Mouse (Mus musculus) embryonic facial prominence, embryonic 15.5 days (tissue): ENCODE measurements around the gene Lrmda. TPM values are rescaled to one million over a fixed set of nuclear protein-coding genes. Genes with fewer than 3 reads are reported as not detected.

Experiments used
- ATAC-seq: fragments of 200-750 bp; cut with Nextera tagmentation; 2 replicates; pipeline ENCODE4 v1.8.0; 2017; ENCODE audit warnings: low read depth, moderate TSS enrichment; ENCODE audit not compliant: insufficient number of reproducible peaks, low FRiP score, low TSS enrichment
- H3K27ac ChIP-seq: fragments of 300-500 bp; sonication (generic); replicated peaks from 2 replicates; pipeline ENCODE4 v1.5.1; 2015; ENCODE audit warnings: mild to moderate bottlenecking, inconsistent platforms
- H3K27me3 ChIP-seq: fragments of 300-500 bp; sonication (generic); 2 replicates; pipeline ENCODE4 v1.6.1; 2015; ENCODE audit warnings: inconsistent platforms
- H3K36me3 ChIP-seq: fragments of 300-500 bp; sonication (generic); 2 replicates; pipeline ENCODE4 v1.6.1; 2015; ENCODE audit warnings: mild to moderate bottlenecking, inconsistent platforms
- H3K4me1 ChIP-seq: fragments of 300-500 bp; sonication (generic); 2 replicates; pipeline ENCODE4 v1.6.1; 2015; ENCODE audit warnings: inconsistent platforms
- H3K4me2 ChIP-seq: fragments of 300-500 bp; sonication (generic); replicated peaks from 2 replicates; pipeline ENCODE4 v1.6.1; 2015; ENCODE audit warnings: mild to moderate bottlenecking, inconsistent platforms
- H3K4me3 ChIP-seq: fragments of 300-500 bp; sonication (generic); replicated peaks from 2 replicates; pipeline ENCODE4 v1.5.1; 2015; ENCODE audit warnings: mild to moderate bottlenecking, inconsistent platforms
- H3K9ac ChIP-seq: fragments of 300-500 bp; sonication (generic); 2 replicates; pipeline ENCODE4 v1.6.1; 2015; ENCODE audit warnings: inconsistent platforms
- H3K9me3 ChIP-seq: fragments of 300-500 bp; sonication (generic); replicated peaks from 2 replicates; pipeline ENCODE4 v1.6.1; 2016; ENCODE audit warnings: inconsistent platforms
- WGBS: fragments of 180-500 bp; shearing (Covaris S2); methylation state at CpG from one replicate; pipeline ENCODE4 v1.1.7; 2015; 5-methylcytosine and 5-hydroxymethylcytosine counted together
- polyA plus RNA-seq: library from polyadenylated mRNA; unstranded; fragments of >200 nt; fragmentation: Nextera tagmentation; extraction: Ambion mirVana; gene quantifications from 2 replicates; pipeline ENCODE4 v1.2.1, GENCODE M21; 2015

Gene Lrmda
- polyA plus RNA-seq, 1 experiment from 2014 or later, result 0.64 TPM

- Histone ChIP-seq H3K27ac (no peak overlapping the region), H3K4me2 (peak overlapping the region; percentile 74), H3K36me3 (no peaks in the 10 kb centered on the region), H3K4me1 (peaks cover 7% of the 10 kb centered on the region), H3K9ac (no peak overlapping the region), H3K27me3 (peaks cover 11% of the 10 kb centered on the region; the same call in 1 of the 2 replicates), H3K4me3 (peak overlapping the region; percentile 43), H3K9me3 (no peaks in the 10 kb centered on the region)
- no peak for ATAC-seq
- WGBS, result 44% methylated on average over 12 of the region's 12 CpGs
These were observed 685 bp downstream of the Lrmda start for GRCm38 (mm10) chr14:22019949-22020845.

- peaks cover 11% of the 10 kb centered on the region; the same call in 1 of the 2 replicates for H3K27me3 ChIP-seq
- H3K9ac ChIP-seq, result no peak overlapping the region
- no peak overlapping the region for H3K4me3 ChIP-seq
- H3K4me2 ChIP-seq, result no peak overlapping the region
- peaks cover 7% of the 10 kb centered on the region for H3K4me1 ChIP-seq
- 25% methylated on average over 2 of the region's 2 CpGs for WGBS
- ATAC-seq, result no peak
- no peak overlapping the region for H3K27ac ChIP-seq
- H3K9me3 ChIP-seq, result no peaks in the 10 kb centered on the region
- no peaks in the 10 kb centered on the region for H3K36me3 ChIP-seq
These were observed 1.4 kb downstream of the Lrmda start for GRCm38 (mm10) chr14:22020885-22021284.

GRCm38 (mm10) chr14:22023533-22023932 lies 4.0 kb downstream of the Lrmda start:
- Histone ChIP-seq H3K9ac (no peak overlapping the region), H3K9me3 (no peaks in the 10 kb centered on the region), H3K4me1 (peaks cover 7% of the 10 kb centered on the region), H3K27me3 (peaks cover 8% of the 10 kb centered on the region; the same call in 1 of the 2 replicates), H3K36me3 (no peaks in the 10 kb centered on the region), H3K4me2 (no peak overlapping the region), H3K4me3 (no peak overlapping the region), H3K27ac (no peak overlapping the region)
- WGBS, result 80% methylated on average over 4 of the region's 4 CpGs
- ATAC-seq, result no peak

- H3K36me3 ChIP-seq, result no peaks in the 10 kb centered on the region
- H3K9ac ChIP-seq, result no peak overlapping the region
- no peaks in the 10 kb centered on the region for H3K27me3 ChIP-seq
- H3K4me3 ChIP-seq, result no peak overlapping the region
- H3K4me1 ChIP-seq, result peaks cover 10% of the 10 kb centered on the region
- H3K27ac ChIP-seq, result no peak overlapping the region
- H3K9me3 ChIP-seq, result no peaks in the 10 kb centered on the region
- WGBS, result 31% methylated on average over 3 of the region's 3 CpGs
- no peak overlapping the region; the same call in 1 of the 2 replicates for H3K4me2 ChIP-seq
- peak; percentile 34; the same call in 1 of the 2 replicates for ATAC-seq
These were observed 16.4 kb downstream of the Lrmda start for GRCm38 (mm10) chr14:22035900-22036299.

GRCm38 (mm10) chr14:22036338-22036737 lies 16.8 kb downstream of the Lrmda start:
- Histone ChIP-seq H3K9me3 (no peaks in the 10 kb centered on the region), H3K9ac (no peak overlapping the region), H3K27me3 (no peaks in the 10 kb centered on the region), H3K4me2 (no peak overlapping the region; the same call in 1 of the 2 replicates), H3K27ac (no peak overlapping the region), H3K4me1 (peaks cover 10% of the 10 kb centered on the region), H3K36me3 (no peaks in the 10 kb centered on the region), H3K4me3 (no peak overlapping the region)
- no peak for ATAC-seq
- 33% methylated on average over 6 of the region's 6 CpGs for WGBS

- H3K9ac ChIP-seq, result no peak overlapping the region
- H3K4me3 ChIP-seq, result no peak overlapping the region
- WGBS, result 55% methylated on average over 12 of the region's 12 CpGs
- H3K27me3 ChIP-seq, result no peaks in the 10 kb centered on the region
- H3K9me3 ChIP-seq, result no peaks in the 10 kb centered on the region
- no peak for ATAC-seq
- peaks cover 10% of the 10 kb centered on the region for H3K4me1 ChIP-seq
- no peak overlapping the region for H3K27ac ChIP-seq
- H3K36me3 ChIP-seq, result no peaks in the 10 kb centered on the region
- no peak overlapping the region for H3K4me2 ChIP-seq
These were observed 17.4 kb downstream of the Lrmda start for GRCm38 (mm10) chr14:22036802-22037497.

GRCm38 (mm10) chr14:22037498-22038131 lies 18.1 kb downstream of the Lrmda start:
- H3K4me2 ChIP-seq, result no peak overlapping the region
- no peak for ATAC-seq
- H3K36me3 ChIP-seq, result no peaks in the 10 kb centered on the region
- H3K4me1 ChIP-seq, result peaks cover 10% of the 10 kb centered on the region
- no peaks in the 10 kb centered on the region for H3K9me3 ChIP-seq
- no peak overlapping the region for H3K4me3 ChIP-seq
- no peak overlapping the region for H3K9ac ChIP-seq
- no peak overlapping the region for H3K27ac ChIP-seq
- 58% methylated on average over 16 of the region's 16 CpGs for WGBS
- H3K27me3 ChIP-seq, result no peaks in the 10 kb centered on the region

DNA sequence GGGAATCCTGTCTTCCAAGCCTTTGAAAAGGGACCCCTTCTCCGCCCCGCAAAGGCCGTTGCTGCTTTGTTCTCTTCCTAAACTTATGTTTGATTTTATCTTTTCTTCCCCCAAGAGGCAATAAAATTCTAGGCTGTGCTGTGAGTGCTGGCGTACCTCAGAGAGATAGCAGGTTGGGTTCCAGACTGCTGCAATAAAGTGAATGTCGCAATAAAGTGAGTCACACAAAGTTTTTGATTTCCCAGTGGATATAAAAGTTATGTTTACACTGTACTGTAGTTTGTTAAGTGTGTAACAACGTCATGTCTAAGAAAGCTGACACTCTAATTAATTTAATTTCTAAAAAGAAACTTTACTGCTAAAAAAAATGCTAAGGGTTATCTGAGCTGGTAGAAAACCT lies 22.6 kb downstream of the Lrmda start:
- no peaks in the 10 kb centered on the region for H3K9me3 ChIP-seq
- no peaks in the 10 kb centered on the region for H3K4me1 ChIP-seq
- no peak overlapping the region for H3K27ac ChIP-seq
- no peak overlapping the region for H3K4me3 ChIP-seq
- no peak for ATAC-seq
- H3K27me3 ChIP-seq, result no peaks in the 10 kb centered on the region
- no peaks in the 10 kb centered on the region for H3K36me3 ChIP-seq
- no peak overlapping the region for H3K4me2 ChIP-seq
- 77% methylated on average over 6 of the region's 6 CpGs for WGBS
- H3K9ac ChIP-seq, result no peak overlapping the region

GRCm38 (mm10) chr14:22043420-22043819 lies 23.9 kb downstream of the Lrmda start:
- no peak for ATAC-seq
- no peaks in the 10 kb centered on the region for H3K36me3 ChIP-seq
- 0 out of 2 replicates have a peak, but pooled peaks cover under 1% of the 10 kb centered on the region for H3K4me1 ChIP-seq
- no peak overlapping the region for H3K27ac ChIP-seq
- WGBS, result 72% methylated on average over 5 of the region's 5 CpGs
- H3K4me3 ChIP-seq, result no peak overlapping the region
- no peaks in the 10 kb centered on the region for H3K27me3 ChIP-seq
- no peak overlapping the region for H3K4me2 ChIP-seq
- H3K9me3 ChIP-seq, result no peaks in the 10 kb centered on the region
- no peak overlapping the region for H3K9ac ChIP-seq

DNA sequence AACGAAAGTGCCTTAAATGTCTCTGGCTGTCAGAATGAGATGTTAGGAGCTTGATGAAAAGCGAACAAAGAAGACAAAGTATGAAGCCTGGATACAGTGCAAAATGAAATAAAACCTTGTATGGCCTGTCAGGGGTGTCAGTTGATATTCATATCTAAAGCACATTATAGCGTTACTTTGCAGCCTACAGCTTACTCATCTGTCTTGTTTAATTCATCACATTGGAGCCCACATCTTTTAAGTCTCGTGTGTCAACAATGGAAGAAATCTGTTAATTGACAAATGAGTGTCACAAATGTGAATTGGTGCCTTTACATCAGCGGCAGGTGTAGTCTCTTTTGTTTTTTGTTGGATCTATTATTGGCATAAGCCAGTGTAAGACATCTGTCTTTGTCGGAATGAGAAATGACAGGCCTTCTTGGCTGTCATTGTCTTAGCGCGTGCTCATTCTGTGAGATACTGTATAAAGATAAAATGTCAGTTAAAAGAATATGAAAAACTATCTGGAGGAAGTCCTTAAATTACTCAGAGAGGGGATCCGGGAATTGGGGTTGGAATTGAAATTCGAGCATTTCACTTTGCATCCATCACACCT lies 26.8 kb downstream of the Lrmda start:
- H3K27me3 ChIP-seq, result no peaks in the 10 kb centered on the region
- H3K9me3 ChIP-seq, result no peaks in the 10 kb centered on the region
- 0 out of 2 replicates have a peak, but pooled peaks cover 4% of the 10 kb centered on the region for H3K4me1 ChIP-seq
- H3K9ac ChIP-seq, result no peak overlapping the region
- no peaks in the 10 kb centered on the region for H3K36me3 ChIP-seq
- H3K27ac ChIP-seq, result no peak overlapping the region
- no peak overlapping the region for H3K4me3 ChIP-seq
- no peak for ATAC-seq
- WGBS, result 66% methylated on average over 10 of the region's 10 CpGs
- H3K4me2 ChIP-seq, result no peak overlapping the region
